24 mouse cellular contexts compared by ENCODE assay signal in the genomic region with DNA sequence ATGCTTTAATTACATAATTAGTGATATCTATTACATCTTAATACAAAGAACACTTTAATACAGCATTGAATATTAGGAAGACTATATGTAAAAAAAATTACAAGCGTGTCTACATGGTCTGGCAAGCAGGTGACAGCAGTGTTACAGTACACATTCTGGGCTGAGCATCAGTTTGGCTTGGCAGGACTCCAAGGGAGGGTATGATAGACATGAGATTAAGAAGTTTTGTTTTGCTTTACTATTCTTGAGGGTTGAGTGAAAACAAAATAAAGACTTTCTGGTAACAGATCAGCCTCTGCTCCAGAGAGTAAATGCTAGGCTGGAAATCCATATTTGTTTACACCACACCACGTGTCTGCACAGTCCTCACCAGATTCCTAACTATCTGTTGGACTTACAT. TPM values are rescaled to one million over a fixed set of nuclear protein-coding genes. Genes with fewer than 3 reads are reported as not detected.
DNase-seq lines count a peak whose midpoint lies in the region; ATAC-seq lines count a peak whose summit lies in the region.
"Had no signal": no experiment of that assay in that cellular context is flagged by ENCODE, and none has a peak within 500 bp of the region (broad histone marks: within the 10 kb centered on the region; RNA-seq: fewer than 3 reads in every experiment).

No protein-coding gene starts in this region.

- 71% methylated on average over 2 of the region's 2 CpGs for WGBS in kidney, embryonic 16.5 days

- no peak for ATAC-seq in cerebellum, adult (ENCODE audit: insufficient number of reproducible peaks, low FRiP score, low TSS enrichment)
- no peak for ATAC-seq in kidney, embryonic 16.5 days (ENCODE audit: low FRiP score, low TSS enrichment)
- ATAC-seq: hindbrain, embryonic 16.5 days had no signal

- no peak overlapping the region for H3K4me3 ChIP-seq in kidney, embryonic 16.5 days (ENCODE audit: low read length)
- H3K4me3 ChIP-seq: forebrain, embryonic 12.5 days; heart, embryonic 15.5 days; limb, embryonic 13.5 days; midbrain, embryonic 10.5 days; neural tube, embryonic 12.5 days had no signal

- no peaks in the 10 kb centered on the region for H3K27me3 ChIP-seq in kidney, embryonic 16.5 days (ENCODE audit: insufficient read depth, low read length)
- H3K27me3 ChIP-seq: CH12.LX; forebrain, embryonic 12.5 days; heart, embryonic 15.5 days; limb, embryonic 13.5 days; neural tube, embryonic 12.5 days had no signal

- no peaks in the 10 kb centered on the region; the same call in 1 of the 2 replicates for H3K4me1 ChIP-seq in kidney, embryonic 16.5 days (ENCODE audit: insufficient read depth, low read length)
- H3K4me1 ChIP-seq: heart, embryonic 15.5 days; midbrain, embryonic 10.5 days; neural tube, embryonic 12.5 days had no signal

- peaks cover 13% of the 10 kb centered on the region; the same call in 1 of the 2 replicates for H3K36me3 ChIP-seq in kidney, embryonic 16.5 days (ENCODE audit: insufficient read depth, low read length)

- H3K9me3 ChIP-seq in kidney, embryonic 16.5 days (ENCODE audit: low read length), result no peaks in the 10 kb centered on the region
- H3K9me3 ChIP-seq: forebrain, embryonic 12.5 days; heart, embryonic 15.5 days; limb, embryonic 13.5 days; midbrain, embryonic 10.5 days; neural tube, embryonic 12.5 days had no signal

- peak; percentile 54 to 57 for DNase-seq in cerebellum, postnatal 10 days
- DNase-seq in kidney, postnatal 36 days, result peak; percentile 6 to 10
- DNase-seq in urinary bladder, postnatal 14 days (ENCODE audit: low spot score), result peak; percentile 11
- no peak for DNase-seq in urinary bladder, adult 18-20 months (ENCODE audit: low spot score in 2 of 2)
- DNase-seq in heart, adult 11 months, result no peak
- DNase-seq: adrenal gland, adult 2 months; cerebellum, postnatal 36 days; gastrocnemius, postnatal 10 days; heart, adult 18-20 months; heart, postnatal 4 days; kidney, adult 11 months; lung, postnatal 10 days; right cerebral cortex, adult 18-20 months had no signal

- H3K27ac ChIP-seq in kidney, embryonic 16.5 days (ENCODE audit: low read length), result no peak overlapping the region
- H3K27ac ChIP-seq: forebrain, embryonic 12.5 days; heart, embryonic 15.5 days; limb, embryonic 13.5 days; liver, embryonic 14.5 days; midbrain, embryonic 10.5 days; neural tube, embryonic 12.5 days; stomach, postnatal 0 days had no signal

- H3K9ac ChIP-seq in kidney, embryonic 16.5 days (replicated peaks; ENCODE audit: low read length), result no peak overlapping the region
- H3K9ac ChIP-seq: forebrain, embryonic 12.5 days; heart, embryonic 15.5 days; limb, embryonic 13.5 days; liver, embryonic 14.5 days; neural tube, embryonic 12.5 days had no signal

- H3K4me2 ChIP-seq in kidney, embryonic 16.5 days (replicated peaks; ENCODE audit: low read depth, low read length), result no peak overlapping the region
- H3K4me2 ChIP-seq: forebrain, embryonic 12.5 days; heart, embryonic 15.5 days; limb, embryonic 13.5 days; neural tube, embryonic 12.5 days had no signal

RNA-seq across cellular contexts. Expression of a gene that starts 8.5 kb away (rescaled TPM):
- polyA plus RNA-seq in kidney, embryonic 16.5 days (2015; fragmentation: Nextera tagmentation; extraction: Ambion mirVana), result 46.1 and 52.7 TPM in 2 replicates

Comparison
In these comparisons a context has a peak if more than half of its experiments do, and no peak if none do; other contexts are left out.
1. DNase-seq: peak in cerebellum, postnatal 10 days (2 of 2), kidney, postnatal 36 days (2 of 2) and urinary bladder, postnatal 14 days (single experiment); none in urinary bladder, adult 18-20 months (0 of 2) and heart, adult 11 months (single experiment).